Mouse (Mus musculus) heart, embryonic 16.5 days (tissue): ENCODE results near the gene Phyhd1. TPM values are rescaled to one million over a fixed set of nuclear protein-coding genes. Genes with fewer than 3 reads are reported as not detected.
A peak's percentile ranks its signal among the peaks of the same experiment; 100 is the strongest.

Experiments used
- ATAC-seq: fragments of 200-750 bp; cut with Nextera tagmentation; replicated peaks from 2 replicates; pipeline ENCODE4 v1.8.0; 2017; ENCODE audit warnings: moderate number of reproducible peaks; ENCODE audit not compliant: insufficient read depth, low FRiP score; ENCODE audit errors: extremely low read depth
- H3K27ac ChIP-seq: fragments of 300-500 bp; sonication (generic); 2 replicates; pipeline ENCODE4 v1.5.1; 2014; ENCODE audit warnings: mild to moderate bottlenecking, low read length, control low read depth, moderate library complexity
- H3K27me3 ChIP-seq: fragments of 300-500 bp; sonication (generic); 2 replicates; pipeline ENCODE4 v1.6.1; 2014; ENCODE audit warnings: low read length, mixed read lengths; ENCODE audit not compliant: control insufficient read depth, insufficient read depth
- H3K36me3 ChIP-seq: fragments of 300-500 bp; sonication (generic); 2 replicates; pipeline ENCODE4 v1.6.1; 2014; ENCODE audit not compliant: control insufficient read depth, insufficient read depth
- H3K4me1 ChIP-seq: fragments of 300-500 bp; sonication (generic); 2 replicates; pipeline ENCODE4 v1.6.1; 2014; ENCODE audit warnings: low read length, mixed read lengths; ENCODE audit not compliant: control insufficient read depth, insufficient read depth
- H3K4me2 ChIP-seq: fragments of 300-500 bp; sonication (generic); 2 replicates; pipeline ENCODE4 v1.6.1; 2014; ENCODE audit warnings: low read depth, mild to moderate bottlenecking, control low read depth, low read length
- H3K4me3 ChIP-seq: fragments of 300-500 bp; sonication (generic); 2 replicates; pipeline ENCODE4 v1.5.1; 2014; ENCODE audit warnings: mild to moderate bottlenecking, control low read depth, low read length
- H3K9ac ChIP-seq: fragments of 300-500 bp; sonication (generic); 2 replicates; pipeline ENCODE4 v1.6.1; 2014; ENCODE audit warnings: low read length, control low read depth
- H3K9me3 ChIP-seq: fragments of 300-500 bp; sonication (generic); replicated peaks from 2 replicates; pipeline ENCODE4 v1.6.1; 2016; ENCODE audit warnings: low read length; ENCODE audit not compliant: control insufficient read depth
- WGBS: fragments of 180-500 bp; shearing (Covaris S2); extraction: QIAGEN DNeasy Blood & Tissue Kit; methylation state at CpG from one replicate; pipeline ENCODE4 v1.1.7; 2014; 5-methylcytosine and 5-hydroxymethylcytosine counted together
- polyA plus RNA-seq: library from polyadenylated mRNA; unstranded; fragments of >200 nt; fragmentation: Nextera tagmentation; extraction: Ambion mirVana; gene quantifications from 2 replicates; pipeline ENCODE4 v1.2.1, GENCODE M21; 2015

The Phyhd1 gene
- polyA plus RNA-seq, 1 experiment from 2014 or later: 9.4 TPM

DNA sequence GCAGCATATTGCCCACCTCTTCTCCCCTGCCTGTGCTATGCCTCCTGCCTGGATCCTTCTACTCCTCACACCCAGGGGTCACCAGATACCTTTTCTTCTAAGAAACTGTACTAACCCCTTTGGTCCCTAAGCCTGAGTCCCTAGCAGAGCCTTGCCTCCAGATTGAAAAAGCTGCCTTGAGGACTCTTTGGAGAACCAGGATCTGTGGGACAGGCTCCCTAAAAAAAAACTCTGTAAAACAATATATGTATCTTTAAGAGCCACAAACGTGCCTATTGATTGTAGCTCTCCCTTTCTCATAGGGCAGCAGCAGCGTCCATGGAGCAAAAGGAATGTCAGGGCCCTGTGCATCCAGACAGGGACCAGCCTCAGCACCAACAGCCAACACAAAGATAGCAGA, 25.7 kb upstream of the Phyhd1 start, which contains the start of gene Gm28035:
TSS of gene Gm28035 (plus strand) at position 301 of the 400 bp plus-strand sequence.
- Histone ChIP-seq H3K9me3 (no peaks in the 10 kb centered on the region), H3K36me3 (peaks cover 11% of the 10 kb centered on the region), H3K4me3 (peak within 1 kb of the TSS; percentile 95), H3K4me2 (peak within 1 kb of the TSS; percentile 83), H3K4me1 (peaks cover 47% of the 10 kb centered on the region), H3K9ac (peak within 1 kb of the TSS; percentile 96), H3K27ac (peak within 1 kb of the TSS; percentile 95), H3K27me3 (no peaks in the 10 kb centered on the region)
- no peak for ATAC-seq
- 47% methylated on average over 2 of the region's 2 CpGs for WGBS

DNA sequence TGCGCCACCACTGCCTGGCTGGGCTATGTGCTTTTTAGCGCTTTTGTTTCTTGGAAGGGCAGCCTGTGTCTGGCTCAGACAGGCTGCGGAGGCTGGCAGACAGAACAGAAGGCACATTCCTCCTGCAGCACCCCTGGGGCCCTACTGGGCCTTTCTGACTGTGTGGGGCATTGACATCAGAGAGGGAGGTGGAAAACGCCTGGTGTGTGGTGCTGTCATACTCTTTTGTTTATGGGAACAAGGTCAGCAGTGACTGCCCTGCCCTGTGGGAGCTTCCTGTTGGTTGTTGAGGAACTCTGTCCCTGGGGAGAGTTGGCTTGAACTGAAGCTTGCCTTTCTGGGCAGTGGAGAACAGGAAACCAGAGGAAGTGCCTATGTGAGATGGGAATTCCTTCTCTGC, 23.5 kb upstream of the Phyhd1 start:
- 38% methylated on average over 4 of the region's 4 CpGs for WGBS
- no peak overlapping the region for H3K4me2 ChIP-seq
- H3K4me3 ChIP-seq: no peak overlapping the region
- H3K36me3 ChIP-seq: peaks cover 14% of the 10 kb centered on the region
- peak; percentile 28 for ATAC-seq
- no peak overlapping the region for H3K9ac ChIP-seq
- H3K4me1 ChIP-seq: peaks cover 45% of the 10 kb centered on the region
- H3K27me3 ChIP-seq: no peaks in the 10 kb centered on the region
- peak overlapping the region; percentile 68 for H3K27ac ChIP-seq
- H3K9me3 ChIP-seq: no peaks in the 10 kb centered on the region

DNA sequence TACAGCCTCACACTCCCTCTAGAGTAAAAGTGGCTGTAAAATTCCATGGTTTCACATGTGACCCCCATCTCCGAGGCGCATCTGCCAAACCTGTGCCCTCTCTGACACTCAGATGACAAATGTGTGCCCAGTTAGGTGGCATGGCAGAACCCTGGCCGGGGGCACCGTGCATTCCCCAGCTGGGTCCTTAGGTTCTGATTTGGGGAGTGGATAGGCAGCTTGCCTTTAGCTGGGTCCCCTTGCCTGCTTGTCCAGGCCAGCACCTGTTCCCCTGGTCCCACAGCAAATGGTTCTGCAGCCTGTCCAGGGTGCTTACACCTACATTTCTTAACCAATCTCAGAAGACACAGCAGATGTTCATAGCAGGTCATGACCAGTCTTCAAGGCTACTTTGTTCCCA, 22.6 kb upstream of the Phyhd1 start:
- Histone ChIP-seq H3K9me3 (no peaks in the 10 kb centered on the region), H3K36me3 (peaks cover 14% of the 10 kb centered on the region), H3K4me3 (no peak overlapping the region), H3K27ac (no peak overlapping the region), H3K4me2 (no peak overlapping the region), H3K9ac (no peak overlapping the region), H3K27me3 (no peaks in the 10 kb centered on the region), H3K4me1 (peaks cover 44% of the 10 kb centered on the region)
- no peak for ATAC-seq
- 87% methylated on average over 4 of the region's 4 CpGs for WGBS

DNA sequence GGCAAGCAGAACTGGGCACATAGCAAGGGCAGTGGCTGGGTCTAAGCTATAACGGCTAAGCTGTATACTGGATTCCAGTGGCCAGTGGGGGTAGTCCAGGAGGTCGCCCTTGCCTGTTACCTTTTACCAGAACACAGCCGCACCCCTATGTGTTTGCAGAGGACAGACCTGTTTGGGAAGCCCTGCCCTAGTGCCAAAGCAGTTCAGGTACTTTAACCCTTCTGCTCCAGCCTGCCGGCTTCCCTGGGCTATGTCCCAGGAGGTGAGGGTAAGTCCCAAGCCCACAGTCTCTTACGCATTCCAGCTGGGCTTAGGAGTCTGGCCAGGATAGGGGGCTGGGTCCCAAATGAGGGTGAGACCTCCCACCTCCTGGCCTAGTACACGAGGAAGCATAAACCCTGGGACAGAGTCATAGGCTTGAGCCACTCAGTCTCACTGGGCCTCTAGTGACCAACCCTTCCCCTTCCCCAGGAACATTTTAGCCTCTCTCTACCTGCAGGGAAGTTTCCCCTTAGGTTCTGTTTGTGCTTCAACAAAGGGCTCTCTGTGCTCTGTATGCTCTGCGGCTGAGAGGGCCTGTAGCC, 21.3 kb upstream of the Phyhd1 start:
- no peak overlapping the region for H3K9ac ChIP-seq
- H3K27me3 ChIP-seq: no peaks in the 10 kb centered on the region
- peaks cover 31% of the 10 kb centered on the region for H3K4me1 ChIP-seq
- no peak for ATAC-seq
- H3K27ac ChIP-seq: 0 out of 2 replicates have a peak overlapping the region, but pooled peaks have one; percentile 3
- H3K4me2 ChIP-seq: no peak overlapping the region
- WGBS: 64% methylated on average over 7 of the region's 7 CpGs
- H3K36me3 ChIP-seq: peaks cover 17% of the 10 kb centered on the region
- H3K4me3 ChIP-seq: no peak overlapping the region
- no peaks in the 10 kb centered on the region for H3K9me3 ChIP-seq

DNA sequence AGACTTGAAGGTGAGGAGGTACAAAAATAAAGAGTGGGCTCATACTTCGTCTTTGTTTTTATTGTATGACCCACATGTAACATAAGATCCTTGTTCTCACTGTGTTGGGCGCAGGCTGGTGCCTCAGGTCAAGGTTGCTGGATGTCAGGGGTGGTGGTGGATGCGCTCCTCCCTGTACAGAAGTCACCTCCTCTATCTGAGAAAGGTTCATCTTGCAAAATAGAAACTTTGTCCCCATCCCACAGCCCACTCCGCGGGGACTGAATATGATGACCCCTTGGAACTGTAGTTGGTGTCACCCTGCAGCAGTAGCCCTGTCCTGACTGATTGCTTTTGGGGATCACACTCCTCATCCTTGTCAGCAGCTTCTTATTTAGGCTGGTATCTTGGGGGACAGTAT, 19.0 kb upstream of the Phyhd1 start:
- no peak for ATAC-seq
- H3K36me3 ChIP-seq: peaks cover 13% of the 10 kb centered on the region
- H3K27me3 ChIP-seq: no peaks in the 10 kb centered on the region
- H3K4me1 ChIP-seq: peaks cover 18% of the 10 kb centered on the region
- no peak overlapping the region for H3K9ac ChIP-seq
- H3K27ac ChIP-seq: no peak overlapping the region
- no peak overlapping the region for H3K4me3 ChIP-seq
- no peaks in the 10 kb centered on the region for H3K9me3 ChIP-seq
- 91% methylated on average over 5 of the region's 5 CpGs for WGBS
- H3K4me2 ChIP-seq: no peak overlapping the region

DNA sequence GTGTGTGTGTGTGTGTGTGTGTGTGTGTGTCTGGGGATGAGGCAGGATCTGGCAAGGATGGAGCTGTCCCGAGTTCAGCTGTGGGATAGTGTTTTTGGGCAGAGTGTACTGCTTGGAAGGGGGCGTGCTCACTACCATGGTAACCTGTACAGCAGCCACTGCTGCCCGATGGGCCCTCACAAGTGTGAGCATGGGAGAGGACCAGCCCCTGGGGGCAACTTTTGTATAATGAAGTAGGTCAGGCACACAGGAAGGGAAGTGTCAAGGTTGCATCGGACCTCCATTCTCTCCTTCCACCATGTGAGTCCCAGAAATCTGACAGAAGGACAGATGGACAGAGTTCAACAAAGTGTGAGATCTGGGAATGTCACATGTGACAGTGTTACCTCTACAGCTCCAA, 18.3 kb upstream of the Phyhd1 start:
- no peak overlapping the region for H3K9ac ChIP-seq
- WGBS: 65% methylated on average over 4 of the region's 4 CpGs
- no peak for ATAC-seq
- peaks cover 13% of the 10 kb centered on the region for H3K36me3 ChIP-seq
- no peaks in the 10 kb centered on the region for H3K27me3 ChIP-seq
- H3K9me3 ChIP-seq: no peaks in the 10 kb centered on the region
- H3K4me2 ChIP-seq: no peak overlapping the region
- H3K27ac ChIP-seq: no peak overlapping the region
- peaks cover 19% of the 10 kb centered on the region for H3K4me1 ChIP-seq
- H3K4me3 ChIP-seq: no peak overlapping the region

DNA sequence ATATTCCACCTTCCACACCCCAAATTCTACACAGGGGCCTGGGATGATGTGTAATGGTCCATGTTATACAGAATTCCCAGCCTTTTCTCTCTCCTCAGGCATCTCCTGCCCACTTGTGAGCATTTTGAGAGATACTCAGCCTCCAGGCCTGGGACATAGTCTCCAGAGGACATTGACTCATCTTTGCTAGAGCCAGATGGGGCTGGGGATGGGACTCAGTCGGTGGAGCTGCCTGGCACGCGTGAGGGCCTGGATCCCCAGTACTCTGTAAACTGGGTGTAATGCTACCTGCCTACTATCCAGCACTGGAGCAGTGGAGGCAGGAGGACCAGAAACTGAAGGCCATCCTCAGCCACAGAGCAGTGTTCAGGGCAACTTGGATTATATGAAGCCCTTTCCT, 16.8 kb upstream of the Phyhd1 start:
- Histone ChIP-seq H3K27ac (no peak overlapping the region), H3K4me2 (no peak overlapping the region), H3K9ac (no peak overlapping the region), H3K4me1 (peaks cover 22% of the 10 kb centered on the region), H3K27me3 (no peaks in the 10 kb centered on the region), H3K9me3 (no peaks in the 10 kb centered on the region), H3K4me3 (no peak overlapping the region), H3K36me3 (peaks cover 9% of the 10 kb centered on the region)
- WGBS: 92% methylated on average over 3 of the region's 3 CpGs
- ATAC-seq: no peak

DNA sequence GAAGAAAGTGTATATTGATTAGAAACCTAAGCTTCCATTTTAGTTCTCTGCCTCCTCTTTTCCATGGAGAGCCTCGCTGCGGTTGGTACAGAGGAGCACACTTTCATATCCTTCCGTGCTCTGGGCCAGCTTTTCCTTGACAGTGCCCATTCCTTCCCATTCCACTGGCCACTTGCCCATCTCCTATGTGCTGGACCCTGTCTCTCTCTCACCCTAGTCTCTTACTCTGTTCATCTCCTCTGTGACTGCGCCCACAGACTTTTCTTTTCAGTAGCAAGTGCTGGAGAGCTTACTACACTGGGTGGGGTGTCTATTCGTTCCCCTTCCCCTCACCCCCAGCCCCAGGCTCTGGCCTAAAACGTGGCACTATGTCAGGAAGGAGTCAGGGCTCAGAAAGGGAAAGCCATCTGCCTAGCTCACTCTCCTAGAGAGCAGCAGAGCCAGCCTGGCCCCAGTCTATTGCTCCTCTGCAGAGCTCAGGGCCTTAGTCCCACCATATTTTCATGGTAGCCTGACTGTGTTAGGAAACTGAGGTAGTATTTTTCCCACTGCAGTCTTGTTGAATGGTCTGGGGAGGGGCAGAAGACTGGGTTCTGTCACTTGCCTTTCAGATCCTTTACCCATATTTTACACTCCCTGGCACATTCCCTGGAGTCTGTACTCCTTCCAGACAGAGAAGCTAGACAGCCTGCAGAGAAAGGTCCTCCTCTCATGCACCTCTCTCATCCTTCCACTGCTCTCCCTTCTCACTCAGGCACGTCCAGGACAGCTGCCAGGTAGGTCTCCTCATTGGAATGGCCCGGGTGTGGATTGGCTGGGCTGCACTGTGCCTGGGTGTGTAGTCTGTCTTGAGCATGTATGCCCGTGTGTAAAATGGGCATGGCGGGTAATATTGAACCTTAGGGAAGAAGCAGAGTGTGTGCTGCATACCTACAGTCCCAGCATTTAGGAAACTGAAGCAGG, 15.6 kb upstream of the Phyhd1 start:
- H3K4me3 ChIP-seq: no peak overlapping the region
- no peak for ATAC-seq
- H3K4me2 ChIP-seq: no peak overlapping the region
- H3K36me3 ChIP-seq: peaks cover 14% of the 10 kb centered on the region
- H3K9ac ChIP-seq: no peak overlapping the region
- no peaks in the 10 kb centered on the region for H3K27me3 ChIP-seq
- peak overlapping the region; percentile 12; the same call in 1 of the 2 replicates for H3K27ac ChIP-seq
- H3K4me1 ChIP-seq: peaks cover 22% of the 10 kb centered on the region
- 82% methylated on average over 10 of the region's 10 CpGs for WGBS
- H3K9me3 ChIP-seq: no peaks in the 10 kb centered on the region
